Mouse (Mus musculus): Measurements from ENCODE around the gene Slc25a14.

The Slc25a14 gene

DNA sequence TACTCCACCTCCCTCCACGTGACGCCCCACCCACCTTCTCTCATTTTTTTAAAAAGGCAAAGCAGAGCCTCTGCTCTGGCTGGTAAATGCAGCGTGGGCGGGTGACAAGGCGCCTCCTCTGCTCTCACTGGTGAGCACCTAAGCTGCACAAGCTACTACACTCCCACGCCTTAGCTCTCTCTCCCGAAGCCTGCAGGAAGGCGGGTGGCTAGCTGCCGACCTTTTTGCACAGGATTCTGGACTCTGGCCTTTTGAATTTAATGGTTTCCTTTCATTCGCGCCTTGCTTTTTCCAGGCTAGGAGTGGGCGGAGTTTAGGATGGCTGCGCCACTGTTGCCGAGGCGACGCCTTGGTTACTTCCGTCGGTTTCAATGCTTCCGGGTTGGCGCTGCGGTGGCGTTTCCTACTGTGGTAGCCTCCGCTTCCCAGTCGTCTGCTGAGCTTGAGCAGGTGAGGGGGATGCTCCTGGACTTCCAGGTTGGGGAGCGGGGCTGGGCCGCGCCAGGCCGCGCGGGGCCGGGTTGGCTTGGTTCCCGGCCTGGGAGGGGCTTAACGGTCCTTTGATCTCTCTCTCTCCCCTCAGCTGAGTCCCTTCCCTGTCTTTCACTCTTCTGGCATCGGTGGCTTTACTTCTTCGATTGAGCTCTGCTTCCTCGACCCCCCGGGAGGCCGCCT is at the start of gene Slc25a14:
Gene Slc25a14, plus strand, starts transcription at position 35 of the 675 bp plus-strand sequence.
- peak; percentile 77 for DNase-seq (ENCODE audit: low read depth, low spot score)

DNA sequence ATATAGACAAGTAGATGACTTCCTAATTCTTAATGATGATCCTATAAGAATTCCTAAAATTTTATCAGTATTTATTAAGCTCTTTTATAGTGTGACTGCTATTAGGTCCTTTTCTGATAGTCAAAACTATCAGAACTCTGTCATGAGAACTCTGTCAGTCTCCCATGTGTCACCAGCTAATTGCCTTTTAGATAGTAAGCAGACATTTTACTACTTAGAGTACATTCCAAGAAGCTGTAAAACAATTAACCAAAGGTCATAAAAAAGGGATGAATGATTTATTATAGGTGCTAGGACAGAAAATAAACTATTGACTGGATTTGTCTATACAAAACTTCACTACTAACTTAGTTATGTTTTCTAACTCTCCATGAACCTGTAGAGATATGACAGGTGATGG is 39.9 kb upstream of the Slc25a14 start:
- no peak for DNase-seq (ENCODE audit: low read depth, low spot score)

GRCm38 (mm10) chrX:48593721-48594098 is 29.5 kb upstream of the Slc25a14 start:
- no peak for DNase-seq (ENCODE audit: low read depth, low spot score)

DNA sequence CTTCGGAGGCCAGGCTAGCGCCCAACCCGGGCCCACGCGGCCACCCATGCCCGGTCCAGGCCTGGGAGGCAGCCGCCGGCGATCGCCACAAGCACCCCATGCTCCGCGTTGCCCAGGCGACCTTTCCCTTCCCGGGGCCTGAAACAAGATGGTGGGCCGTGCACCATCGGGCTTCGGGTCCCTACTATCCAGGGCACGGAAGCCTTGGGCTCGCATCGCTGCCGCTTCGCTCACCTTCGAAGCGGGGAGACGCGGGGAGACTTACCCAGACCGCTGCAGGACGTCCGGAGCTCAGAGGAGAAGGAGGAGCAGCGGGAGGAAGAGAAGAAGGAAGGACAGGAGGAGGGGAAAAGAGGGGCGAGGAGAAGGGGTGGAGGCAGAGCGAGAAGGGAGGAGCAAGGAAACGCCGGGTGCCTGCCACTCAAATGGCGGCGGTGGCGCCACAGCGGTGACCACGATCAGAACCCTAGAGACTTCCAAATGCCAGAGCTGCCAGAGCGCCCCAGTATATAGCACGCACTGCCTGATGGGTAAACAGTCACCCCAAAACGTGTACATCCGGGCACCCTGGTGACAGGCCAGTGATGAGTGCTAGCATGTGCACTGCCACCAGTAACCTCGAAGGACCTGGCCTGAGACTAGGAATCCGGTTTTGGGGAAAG is 29.0 kb upstream of the Slc25a14 start, which contains the start of gene Zfp280c:
Gene Zfp280c, minus strand, starts transcription at position 406 of the 662 bp plus-strand sequence.
- DNase-seq (ENCODE audit: low read depth, low spot score), result peak; percentile 50

- DNase-seq (ENCODE audit: low read depth, low spot score), result no peak
Measured at GRCm38 (mm10) chrX:48596053-48596452, 27.2 kb upstream of the Slc25a14 start.

GRCm38 (mm10) chrX:48596906-48597305 is 26.3 kb upstream of the Slc25a14 start:
- DNase-seq (ENCODE audit: low read depth, low spot score), result no peak

- DNase-seq (ENCODE audit: low read depth, low spot score), result no peak
Measured at GRCm38 (mm10) chrX:48604872-48605271, 18.3 kb upstream of the Slc25a14 start.

DNA sequence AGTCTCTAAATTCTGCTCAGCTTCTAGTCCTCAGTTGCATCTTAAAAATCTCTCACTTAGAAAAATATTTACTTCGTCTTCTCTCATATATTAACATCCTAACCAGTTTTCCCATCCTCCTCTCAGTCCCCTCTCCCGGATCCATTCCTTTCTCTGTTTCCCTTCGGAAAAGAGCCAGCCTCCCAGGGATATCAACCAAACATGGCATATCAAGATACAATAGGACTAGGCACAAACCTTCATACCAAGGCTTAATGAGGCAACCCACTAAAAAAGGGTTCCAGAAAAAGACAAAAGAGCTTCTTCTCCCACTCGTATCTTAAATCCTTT is 199 bp upstream of the Slc25a14 start:
- DNase-seq (ENCODE audit: low read depth, low spot score), result no peak

DNA sequence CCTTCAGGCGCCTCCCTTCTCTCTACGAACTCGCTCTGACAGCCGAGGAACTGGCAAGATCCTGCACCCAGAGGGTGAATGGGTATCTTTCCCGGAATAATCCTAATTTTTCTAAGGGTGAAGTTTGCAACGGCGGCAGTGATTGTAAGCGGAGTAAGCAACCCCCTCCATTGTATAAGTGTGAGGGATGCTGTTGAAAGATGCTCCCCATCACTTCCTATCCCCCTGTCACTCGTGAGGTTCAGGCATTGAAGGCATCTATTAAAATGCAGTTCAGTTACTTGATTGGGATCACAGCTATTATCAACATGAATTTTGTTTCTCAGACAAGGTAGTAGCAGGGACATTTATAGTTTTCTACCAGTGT is 824 bp downstream of the Slc25a14 start:
- DNase-seq (ENCODE audit: low read depth, low spot score), result no peak

DNA sequence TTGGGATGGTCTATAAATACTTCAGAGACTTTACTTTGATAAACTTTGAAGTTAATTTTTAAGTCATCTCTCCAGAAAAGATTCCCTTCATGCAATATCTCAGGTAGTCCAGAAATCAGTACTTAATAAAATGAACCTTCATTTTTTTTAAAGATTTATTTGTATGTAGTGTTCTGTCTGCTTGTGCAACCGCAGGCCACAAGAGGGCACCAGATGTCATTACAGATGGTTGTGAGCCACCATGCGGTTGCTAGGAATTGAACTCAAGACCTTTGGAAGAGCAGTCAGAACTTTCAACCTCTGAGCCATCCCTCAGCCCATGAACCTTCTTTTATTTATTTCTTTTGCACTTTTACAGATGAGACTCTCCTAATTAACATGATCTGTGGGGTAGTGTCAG is 13.8 kb downstream of the Slc25a14 start:
- DNase-seq (ENCODE audit: low read depth, low spot score), result no peak

- no peak for DNase-seq (ENCODE audit: low read depth, low spot score)
Measured at GRCm38 (mm10) chrX:48644122-48644521, 20.9 kb downstream of the Slc25a14 start.

DNA sequence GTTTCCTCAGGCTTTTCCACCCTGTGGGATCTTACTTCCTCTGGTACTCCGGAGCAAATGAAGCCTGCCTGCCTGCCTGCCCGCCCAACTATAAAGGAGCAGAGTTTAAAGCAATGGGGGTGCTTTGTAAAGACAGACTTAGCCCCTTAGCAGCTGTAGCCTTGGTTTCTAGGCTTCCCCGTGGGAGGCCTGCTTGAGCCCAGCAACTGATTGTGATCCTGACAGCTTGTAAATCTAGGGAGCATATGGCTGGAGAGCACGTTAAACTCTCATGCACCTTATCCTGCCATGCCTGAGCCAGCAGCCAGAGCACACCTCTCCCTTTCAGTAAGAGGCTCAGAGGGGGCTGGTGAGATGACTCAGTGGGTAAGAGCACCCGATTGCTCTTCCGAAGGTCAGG is 43.6 kb downstream of the Slc25a14 start:
- DNase-seq (ENCODE audit: low read depth, low spot score), result peak; percentile 25

GRCm38 (mm10) chrX:48669588-48669987 is 46.4 kb downstream of the Slc25a14 start:
- DNase-seq (ENCODE audit: low read depth, low spot score), result no peak

GRCm38 (mm10) chrX:48671714-48672113 is 48.5 kb downstream of the Slc25a14 start:
- no peak for DNase-seq (ENCODE audit: low read depth, low spot score)

- DNase-seq (ENCODE audit: low read depth, low spot score), result no peak
Measured at GRCm38 (mm10) chrX:48674171-48674570, 51.0 kb downstream of the Slc25a14 start, which contains the start of gene Gpr119. TSS of gene Gpr119 (minus strand) at chrX:48674478.

GRCm38 (mm10) chrX:48683451-48683850 is 60.2 kb downstream of the Slc25a14 start:
- peak; percentile 39 for DNase-seq (ENCODE audit: low read depth, low spot score)

- DNase-seq (ENCODE audit: low read depth, low spot score), result no peak
Measured at GRCm38 (mm10) chrX:48683857-48684256, 60.6 kb downstream of the Slc25a14 start.

DNA sequence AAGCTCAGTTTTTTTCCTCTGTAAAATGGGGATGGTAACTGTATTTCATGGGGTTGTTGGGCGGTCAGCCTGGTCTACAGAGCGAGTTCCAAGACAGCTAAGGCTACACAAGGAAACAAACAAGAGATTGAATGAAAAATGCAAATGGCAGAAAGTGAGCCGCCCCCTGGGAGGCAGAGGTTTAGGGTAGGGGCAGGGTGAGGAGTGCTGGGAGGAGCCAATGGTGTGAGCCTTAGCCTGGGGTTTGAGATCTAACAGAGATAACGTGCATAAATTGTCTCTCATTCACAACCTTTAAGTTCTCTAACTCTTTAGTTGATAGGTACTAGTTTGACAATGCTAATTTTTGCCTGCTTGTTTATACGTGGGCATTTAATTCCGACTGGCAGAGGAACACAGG is 71.2 kb downstream of the Slc25a14 start:
- DNase-seq (ENCODE audit: low read depth, low spot score), result no peak

DNA sequence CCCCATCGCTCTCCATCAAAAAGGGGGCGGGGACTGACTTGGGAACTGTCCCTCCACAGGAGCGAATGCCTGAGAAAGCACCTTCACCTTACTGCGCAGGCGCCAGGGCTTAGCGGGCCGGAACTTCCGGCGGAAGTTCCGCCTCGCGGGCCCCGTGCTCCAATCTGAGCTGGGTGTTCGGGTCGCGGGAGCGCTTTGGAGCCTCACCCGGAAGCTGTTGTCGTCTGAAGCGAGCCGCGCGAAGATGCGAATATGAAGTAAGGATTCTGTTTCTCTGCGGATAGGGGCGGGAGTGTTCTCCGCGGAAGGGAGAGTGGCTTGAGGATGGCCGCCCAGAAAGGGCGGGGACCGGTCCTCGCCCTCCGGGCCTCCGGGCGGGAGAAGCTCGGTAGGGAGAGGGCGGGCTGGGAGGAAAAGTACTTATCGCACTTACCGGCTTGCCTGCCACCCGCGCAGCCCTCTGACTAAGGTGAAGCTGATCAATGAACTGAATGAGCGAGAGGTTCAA is 71.7 kb downstream of the Slc25a14 start, which contains the start of gene Rbmx2:
Gene Rbmx2, plus strand, starts transcription at position 141 of the 508 bp plus-strand sequence.
- peak; percentile 94 for DNase-seq (ENCODE audit: low read depth, low spot score)

GRCm38 (mm10) chrX:48709701-48710100 is 86.5 kb downstream of the Slc25a14 start:
- no peak for DNase-seq (ENCODE audit: low read depth, low spot score)
